Mouse (Mus musculus) limb, embryonic 12.5 days (tissue): ENCODE results near the gene Car4. TPM values are rescaled to one million over a fixed set of nuclear protein-coding genes. Genes with fewer than 3 reads are reported as not detected.

ENCODE experiments used
- ATAC-seq: fragments of 200-750 bp; cut with Nextera tagmentation; 2 replicates; pipeline ENCODE4 v1.8.0; 2017; ENCODE audit warnings: low read depth, moderate TSS enrichment; ENCODE audit not compliant: insufficient number of reproducible peaks, insufficient read depth, low FRiP score, low TSS enrichment
- H3K27ac ChIP-seq: fragments of 300-500 bp; sonication (generic); 2 replicates; pipeline ENCODE4 v1.5.1; 2016; ENCODE audit warnings: mild to moderate bottlenecking, moderate library complexity
- H3K27me3 ChIP-seq: fragments of 300-500 bp; sonication (generic); 2 replicates; pipeline ENCODE4 v1.6.1; 2016; ENCODE audit warnings: mild to moderate bottlenecking, moderate library complexity
- H3K36me3 ChIP-seq: fragments of 300-500 bp; sonication (generic); 2 replicates; pipeline ENCODE4 v1.6.1; 2016; ENCODE audit warnings: mild to moderate bottlenecking, moderate library complexity
- H3K4me1 ChIP-seq: fragments of 300-500 bp; sonication (generic); replicated peaks from 2 replicates; pipeline ENCODE4 v1.6.1; 2016
- H3K4me2 ChIP-seq: fragments of 300-500 bp; sonication (generic); 2 replicates; pipeline ENCODE4 v1.6.1; 2016; ENCODE audit warnings: mild to moderate bottlenecking, moderate library complexity
- H3K4me3 ChIP-seq: fragments of 300-500 bp; sonication (generic); replicated peaks from 2 replicates; pipeline ENCODE4 v1.5.1; 2016; ENCODE audit warnings: mild to moderate bottlenecking
- H3K9ac ChIP-seq: fragments of 300-500 bp; sonication (generic); replicated peaks from 2 replicates; pipeline ENCODE4 v1.6.1; 2016; ENCODE audit warnings: mild to moderate bottlenecking, moderate library complexity
- H3K9me3 ChIP-seq: fragments of 300-500 bp; sonication (generic); 2 replicates; pipeline ENCODE4 v1.6.1; 2016; ENCODE audit warnings: mild to moderate bottlenecking, moderate library complexity
- WGBS: fragments of 180-500 bp; shearing (Covaris S2); methylation state at CpG from one replicate; pipeline ENCODE4 v1.1.7; 2016; 5-methylcytosine and 5-hydroxymethylcytosine counted together
- polyA plus RNA-seq: library from polyadenylated mRNA; unstranded; fragments of >200 nt; fragmentation: Nextera tagmentation; extraction: Ambion mirVana; gene quantifications from 2 replicates; pipeline ENCODE4 v1.2.1, GENCODE M21; 2016

The Car4 gene
- polyA plus RNA-seq, 1 experiment from 2014 or later = not detected

DNA sequence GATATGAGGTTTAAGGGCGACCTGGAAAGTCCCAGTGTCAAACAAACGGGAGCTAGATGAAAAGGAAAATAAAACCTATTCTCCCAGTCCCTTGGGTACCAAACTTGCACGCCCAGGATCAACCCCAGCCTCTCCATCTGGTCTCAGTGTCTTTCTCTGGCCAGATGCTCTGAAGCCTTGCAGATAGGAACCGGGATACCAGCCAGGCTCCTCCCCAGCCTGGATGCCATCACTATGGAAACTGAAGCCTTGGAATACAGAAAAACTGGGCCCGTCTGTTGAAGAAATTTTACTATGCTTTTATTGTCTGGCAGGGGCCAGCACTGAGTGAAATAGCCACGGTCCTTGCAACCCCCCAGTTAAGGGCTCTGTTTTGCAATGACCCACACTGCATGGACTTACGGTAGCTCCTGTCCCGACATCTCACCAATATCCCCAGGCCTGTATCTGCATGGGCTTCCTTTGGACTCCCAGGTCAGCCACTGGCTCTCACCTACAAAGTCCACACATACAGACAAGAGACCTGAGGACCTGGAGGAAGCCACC is 18.0 kb upstream of the Car4 start:
- Histone ChIP-seq H3K9me3 (no peaks in the 10 kb centered on the region), H3K27ac (no peak overlapping the region), H3K9ac (no peak overlapping the region), H3K4me2 (no peak overlapping the region), H3K27me3 (peaks cover 23% of the 10 kb centered on the region), H3K4me1 (peaks cover 8% of the 10 kb centered on the region; the same call in 1 of the 2 replicates), H3K36me3 (no peaks in the 10 kb centered on the region), H3K4me3 (no peak overlapping the region)
- no peak for ATAC-seq
- 63% methylated on average over 8 of the region's 8 CpGs for WGBS

DNA sequence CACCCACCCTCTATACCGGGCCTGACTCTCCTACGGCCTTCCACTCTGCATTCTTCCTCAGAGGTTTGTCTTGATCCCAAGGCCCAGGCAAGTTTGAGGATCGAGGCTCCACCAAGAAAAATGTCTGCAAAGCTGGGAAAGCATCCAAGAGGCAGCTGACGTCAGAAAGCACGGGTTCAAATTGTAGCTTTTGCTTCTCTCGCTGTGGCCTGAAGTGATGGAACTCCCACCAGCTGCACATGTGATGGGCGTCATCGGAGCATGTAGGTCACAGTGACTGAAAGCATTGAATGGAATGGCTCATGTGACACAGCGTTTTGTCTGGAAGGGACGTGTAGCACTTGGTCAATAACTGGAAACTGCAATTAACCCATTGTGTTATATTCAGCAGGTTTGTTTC is 17.4 kb upstream of the Car4 start:
- Histone ChIP-seq H3K27me3 (peaks cover 29% of the 10 kb centered on the region), H3K4me2 (no peak overlapping the region), H3K9me3 (no peaks in the 10 kb centered on the region), H3K4me3 (no peak overlapping the region), H3K9ac (no peak overlapping the region), H3K27ac (no peak overlapping the region), H3K36me3 (no peaks in the 10 kb centered on the region), H3K4me1 (peaks cover 9% of the 10 kb centered on the region; the same call in 1 of the 2 replicates)
- ATAC-seq = no peak
- 81% methylated on average over 10 of the region's 10 CpGs for WGBS

DNA sequence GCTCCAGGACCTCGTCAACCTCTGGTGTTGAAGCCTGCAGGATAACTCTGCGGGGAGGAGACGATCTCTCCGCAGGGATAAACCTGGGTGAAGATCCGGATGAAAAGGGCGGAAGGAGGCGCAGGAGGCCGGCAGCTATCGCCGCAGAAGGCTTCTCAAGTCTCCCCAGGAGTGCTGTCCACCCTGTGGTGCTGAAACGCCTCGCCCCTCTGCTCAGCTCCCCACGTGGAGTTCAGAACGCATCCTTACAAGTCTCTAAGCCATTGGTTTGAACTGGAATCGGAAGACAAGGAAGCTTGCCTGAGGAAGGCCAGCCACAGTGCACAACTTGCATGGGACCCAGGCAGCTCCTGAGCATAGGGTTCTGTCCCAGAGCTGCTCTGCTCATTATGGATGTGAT is 13.6 kb upstream of the Car4 start:
- H3K4me3 ChIP-seq = peak overlapping the region; percentile 12; the same call in 1 of the 2 replicates
- H3K36me3 ChIP-seq = no peaks in the 10 kb centered on the region
- no peaks in the 10 kb centered on the region for H3K9me3 ChIP-seq
- ATAC-seq = no peak
- no peak overlapping the region for H3K9ac ChIP-seq
- WGBS = under 1% methylated on average over 15 of the region's 15 CpGs
- H3K4me1 ChIP-seq = peaks cover 9% of the 10 kb centered on the region; the same call in 1 of the 2 replicates
- peaks cover 37% of the 10 kb centered on the region for H3K27me3 ChIP-seq
- peak overlapping the region; percentile 52 for H3K4me2 ChIP-seq
- no peak overlapping the region for H3K27ac ChIP-seq

DNA sequence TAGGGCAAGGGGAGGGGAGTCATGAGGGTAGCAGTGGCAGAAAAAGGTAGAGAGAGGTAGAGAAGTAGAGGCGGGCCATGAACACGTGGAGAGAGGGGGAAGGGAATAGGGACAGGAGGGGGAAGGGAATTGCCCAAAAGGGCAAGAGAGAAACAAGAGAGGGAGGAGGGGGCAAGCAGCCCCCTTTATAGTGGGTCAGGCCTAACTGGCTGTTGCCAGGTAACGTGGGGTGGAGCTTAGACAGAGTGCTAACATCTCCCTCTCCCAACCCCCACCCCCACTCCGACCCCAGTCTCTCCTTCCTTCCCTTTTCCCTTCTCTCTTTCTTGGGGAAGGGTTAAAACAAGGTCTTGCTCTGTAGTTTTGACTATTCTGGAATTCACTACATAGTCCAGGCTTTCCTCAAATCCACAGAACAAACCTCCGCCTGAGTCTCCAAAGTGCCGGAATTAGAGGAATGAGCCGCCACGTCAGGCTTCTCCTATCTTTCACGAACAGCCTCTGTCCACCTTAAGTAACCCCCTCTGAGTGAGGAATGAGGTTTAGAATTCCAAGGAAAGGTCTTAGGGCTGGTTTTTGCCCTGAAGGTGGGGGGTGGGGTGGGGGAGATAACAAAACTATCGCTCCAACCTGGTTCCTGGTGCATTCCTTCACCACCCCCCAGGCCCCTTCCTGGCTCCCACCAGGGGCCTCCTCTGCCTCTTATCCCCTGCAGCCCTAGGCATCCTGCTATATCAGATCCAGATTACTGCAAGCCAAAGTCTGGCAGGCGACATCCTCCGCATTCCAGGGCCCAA is 12.7 kb upstream of the Car4 start:
- Histone ChIP-seq H3K9ac (no peak overlapping the region), H3K27ac (no peak overlapping the region), H3K4me1 (peaks cover 9% of the 10 kb centered on the region; the same call in 1 of the 2 replicates), H3K27me3 (peaks cover 37% of the 10 kb centered on the region), H3K4me2 (no peak overlapping the region), H3K9me3 (no peaks in the 10 kb centered on the region), H3K4me3 (no peak overlapping the region), H3K36me3 (no peaks in the 10 kb centered on the region)
- ATAC-seq = no peak
- 6% methylated on average over 12 of the region's 12 CpGs for WGBS

DNA sequence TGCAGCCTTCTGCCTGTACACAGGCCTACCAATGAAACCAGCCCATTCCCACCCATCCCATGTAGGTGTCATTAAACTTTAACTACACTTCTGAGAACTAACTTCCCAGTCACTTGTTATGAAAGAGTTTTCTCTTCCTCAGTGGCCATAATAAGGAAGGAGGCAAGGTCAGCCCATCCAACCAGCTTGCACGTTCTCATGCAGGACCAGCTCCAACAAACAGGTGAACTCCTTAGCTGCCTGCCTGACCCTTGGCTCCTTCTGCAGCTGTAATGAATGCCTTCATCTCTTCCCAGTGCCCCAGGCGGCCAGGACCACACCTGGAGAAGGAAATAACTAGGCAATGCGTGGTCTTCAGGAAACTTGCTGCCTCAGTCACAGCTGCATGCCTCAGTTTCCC is 11.7 kb upstream of the Car4 start:
- 44% methylated on average over 3 of the region's 3 CpGs for WGBS
- no peaks in the 10 kb centered on the region for H3K36me3 ChIP-seq
- no peak overlapping the region for H3K4me3 ChIP-seq
- H3K4me1 ChIP-seq = peaks cover 9% of the 10 kb centered on the region; the same call in 1 of the 2 replicates
- no peak overlapping the region for H3K27ac ChIP-seq
- H3K4me2 ChIP-seq = no peak overlapping the region
- no peak for ATAC-seq
- H3K27me3 ChIP-seq = peaks cover 37% of the 10 kb centered on the region
- no peak overlapping the region for H3K9ac ChIP-seq
- no peaks in the 10 kb centered on the region for H3K9me3 ChIP-seq

DNA sequence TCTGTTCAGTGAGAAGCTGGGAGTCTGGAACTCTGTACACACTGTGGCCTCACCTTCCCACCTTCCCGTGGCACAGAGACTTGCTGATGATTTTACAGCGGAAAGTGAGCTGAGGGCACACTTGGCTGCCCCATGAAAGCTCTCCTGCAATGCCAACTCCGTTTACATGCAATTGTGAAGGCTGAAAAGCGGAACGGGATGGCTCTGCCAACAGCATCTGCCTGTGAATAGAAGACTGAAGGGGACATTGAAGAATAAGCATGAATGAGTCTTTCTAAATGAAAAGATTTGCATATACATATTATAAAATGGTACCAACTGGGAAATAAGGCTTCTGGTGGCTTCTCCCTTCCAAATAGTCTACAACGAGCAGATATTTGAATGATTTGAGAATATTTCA is 10.4 kb upstream of the Car4 start:
- peaks cover 37% of the 10 kb centered on the region for H3K27me3 ChIP-seq
- H3K4me3 ChIP-seq = no peak overlapping the region
- no peak overlapping the region for H3K9ac ChIP-seq
- H3K4me1 ChIP-seq = peaks cover 9% of the 10 kb centered on the region; the same call in 1 of the 2 replicates
- no peak overlapping the region for H3K27ac ChIP-seq
- H3K4me2 ChIP-seq = no peak overlapping the region
- H3K36me3 ChIP-seq = no peaks in the 10 kb centered on the region
- ATAC-seq = no peak
- WGBS = 74% methylated on average over 6 of the region's 6 CpGs
- H3K9me3 ChIP-seq = no peaks in the 10 kb centered on the region

DNA sequence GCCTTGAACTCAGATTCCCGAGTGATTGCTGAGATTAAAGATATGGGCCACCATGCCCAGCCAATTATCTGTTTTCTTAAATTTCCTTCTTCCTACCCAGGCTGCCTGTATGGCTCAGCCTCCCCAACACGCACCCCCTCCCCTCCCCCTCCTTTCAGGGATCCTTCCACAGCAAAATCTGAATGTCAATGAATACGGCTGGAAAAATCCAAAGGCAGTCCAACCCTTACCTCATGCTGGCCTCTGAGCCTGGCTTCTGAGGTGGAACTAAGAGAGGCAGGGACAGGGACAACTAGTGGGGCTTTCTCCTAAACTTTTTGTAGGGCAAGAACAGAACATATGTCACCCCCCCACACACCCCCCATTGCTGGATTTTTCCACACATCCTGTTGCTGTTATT is 9.5 kb upstream of the Car4 start:
- Histone ChIP-seq H3K9me3 (no peaks in the 10 kb centered on the region), H3K4me2 (no peak overlapping the region), H3K4me3 (no peak overlapping the region), H3K4me1 (peaks cover 9% of the 10 kb centered on the region; the same call in 1 of the 2 replicates), H3K27me3 (peaks cover 29% of the 10 kb centered on the region), H3K27ac (no peak overlapping the region), H3K9ac (no peak overlapping the region), H3K36me3 (no peaks in the 10 kb centered on the region)
- no peak for ATAC-seq
- 57% methylated on average over 3 of the region's 3 CpGs for WGBS

DNA sequence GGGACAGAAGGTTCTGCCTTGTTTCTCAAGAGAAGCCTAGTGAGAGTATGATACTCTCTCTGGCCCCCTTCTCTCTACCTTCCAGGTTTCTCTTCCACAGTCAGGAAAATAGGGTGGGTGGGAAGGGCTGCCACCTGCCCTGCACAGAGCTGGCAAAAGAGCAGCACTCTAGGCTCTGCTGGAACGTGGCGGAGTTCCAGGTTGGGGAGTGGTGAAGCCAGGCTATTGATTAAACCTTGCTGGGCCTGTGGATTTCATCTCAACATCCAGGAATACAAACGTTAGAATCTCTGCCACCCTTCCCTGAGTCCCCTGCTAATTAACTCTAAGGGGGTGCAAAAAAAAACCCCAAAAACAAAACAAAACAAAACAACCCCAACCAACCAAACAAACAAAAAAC is 9.1 kb upstream of the Car4 start:
- Histone ChIP-seq H3K9ac (no peak overlapping the region), H3K27me3 (peaks cover 25% of the 10 kb centered on the region), H3K36me3 (no peaks in the 10 kb centered on the region), H3K9me3 (no peaks in the 10 kb centered on the region), H3K4me1 (peaks cover 9% of the 10 kb centered on the region; the same call in 1 of the 2 replicates), H3K4me2 (no peak overlapping the region), H3K4me3 (no peak overlapping the region), H3K27ac (no peak overlapping the region)
- ATAC-seq = no peak
- WGBS = 61% methylated on average over 3 of the region's 3 CpGs

DNA sequence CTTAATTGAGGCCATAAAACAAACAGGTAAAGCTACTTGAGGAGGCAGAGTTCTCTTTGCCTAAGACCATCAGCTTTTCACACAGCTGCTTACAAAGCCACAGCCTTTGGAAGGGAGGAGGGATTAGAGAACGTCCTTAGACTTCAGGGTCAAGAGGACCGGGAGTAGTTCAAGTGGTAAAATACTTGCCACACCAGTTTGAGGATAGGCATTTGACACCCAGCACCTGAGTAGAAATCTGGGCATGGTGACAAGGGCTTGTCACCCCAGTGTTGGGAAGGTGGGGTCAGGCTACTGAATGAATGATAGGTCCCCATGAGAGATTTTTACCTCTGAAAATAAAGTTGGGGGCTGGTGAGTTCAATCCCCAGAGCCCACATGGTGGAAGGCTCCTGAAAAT is 5.0 kb upstream of the Car4 start:
- WGBS = 26% methylated on average over 2 of the region's 2 CpGs

DNA sequence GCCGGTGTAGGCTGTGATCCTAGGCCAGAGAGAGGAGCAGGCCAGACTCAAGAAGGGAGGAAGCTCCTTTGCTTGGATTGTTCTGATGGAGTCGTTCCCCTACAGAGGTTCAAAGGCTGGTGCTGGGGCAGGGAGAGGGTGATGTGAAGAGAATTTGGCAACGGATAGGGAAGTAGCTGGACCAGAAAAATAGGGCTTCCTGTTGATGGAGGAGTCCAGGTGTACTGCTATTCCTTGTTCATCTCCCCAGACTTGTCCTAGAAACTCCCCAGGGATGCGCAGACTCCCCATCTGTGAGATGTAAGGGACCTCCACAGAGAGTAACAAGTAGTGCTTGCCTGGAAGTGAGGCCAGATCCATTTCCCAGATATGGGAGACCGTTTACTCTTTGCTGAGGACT is 1.2 kb upstream of the Car4 start:
- no peak overlapping the region for H3K4me3 ChIP-seq
- H3K27ac ChIP-seq = no peak overlapping the region
- no peak overlapping the region for H3K9ac ChIP-seq
- H3K9me3 ChIP-seq = no peaks in the 10 kb centered on the region
- no peak for ATAC-seq
- WGBS = 28% methylated on average over 5 of the region's 5 CpGs
- H3K36me3 ChIP-seq = no peaks in the 10 kb centered on the region
- H3K4me1 ChIP-seq = peaks cover 22% of the 10 kb centered on the region
- H3K27me3 ChIP-seq = peaks cover 57% of the 10 kb centered on the region
- H3K4me2 ChIP-seq = no peak overlapping the region

More for the DNA sequence above, 5.0 kb upstream of the Car4 start:
- Histone ChIP-seq H3K27me3 (peaks cover 27% of the 10 kb centered on the region), H3K27ac (no peak overlapping the region), H3K36me3 (no peaks in the 10 kb centered on the region), H3K4me2 (no peak overlapping the region), H3K9me3 (no peaks in the 10 kb centered on the region), H3K4me1 (peaks cover 5% of the 10 kb centered on the region; the same call in 1 of the 2 replicates), H3K4me3 (no peak overlapping the region), H3K9ac (no peak overlapping the region)
- ATAC-seq = no peak

DNA sequence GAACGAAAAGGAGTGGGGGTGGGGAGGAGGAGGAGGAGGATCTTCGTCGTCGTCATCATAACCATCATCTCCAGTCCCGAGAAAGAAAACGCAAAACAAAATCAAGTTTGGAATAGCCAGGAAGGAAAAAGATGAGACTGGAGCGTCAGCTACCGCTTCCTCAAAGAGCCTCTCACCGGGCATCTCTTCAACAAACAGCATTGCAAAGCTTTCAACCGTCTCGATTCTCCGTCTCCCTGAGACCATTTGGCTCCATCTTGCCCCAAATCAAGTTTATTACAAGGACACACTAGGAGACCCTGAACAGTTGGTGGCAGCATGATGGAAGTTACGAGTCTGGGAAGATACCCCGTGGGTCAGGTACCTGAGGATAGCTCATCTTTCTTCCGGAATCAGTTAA is 415 bp upstream of the Car4 start:
- Histone ChIP-seq H3K9ac (no peak overlapping the region), H3K4me2 (peak overlapping the region; percentile 56), H3K4me1 (peaks cover 22% of the 10 kb centered on the region), H3K27me3 (peaks cover 57% of the 10 kb centered on the region), H3K9me3 (no peaks in the 10 kb centered on the region), H3K36me3 (no peaks in the 10 kb centered on the region), H3K27ac (no peak overlapping the region), H3K4me3 (peak overlapping the region; percentile 34)
- WGBS = 8% methylated on average over 15 of the region's 15 CpGs
- no peak for ATAC-seq
